Mouse (Mus musculus) bone marrow macrophage, adult 2 months (primary cell): ENCODE data around the gene Fnip2.

Source experiments
- CTCF ChIP-seq: IDR thresholded peaks from 2 replicates; pipeline ENCODE4 v1.5.1; 2012; ENCODE audit warnings: low read depth, mild to moderate bottlenecking, low read length, moderate library complexity
- POLR2A ChIP-seq: IDR thresholded peaks from 2 replicates; pipeline ENCODE4 v1.6.1; 2012; ENCODE audit warnings: mild to moderate bottlenecking, low read depth, low read length, borderline replicate concordance

DNA sequence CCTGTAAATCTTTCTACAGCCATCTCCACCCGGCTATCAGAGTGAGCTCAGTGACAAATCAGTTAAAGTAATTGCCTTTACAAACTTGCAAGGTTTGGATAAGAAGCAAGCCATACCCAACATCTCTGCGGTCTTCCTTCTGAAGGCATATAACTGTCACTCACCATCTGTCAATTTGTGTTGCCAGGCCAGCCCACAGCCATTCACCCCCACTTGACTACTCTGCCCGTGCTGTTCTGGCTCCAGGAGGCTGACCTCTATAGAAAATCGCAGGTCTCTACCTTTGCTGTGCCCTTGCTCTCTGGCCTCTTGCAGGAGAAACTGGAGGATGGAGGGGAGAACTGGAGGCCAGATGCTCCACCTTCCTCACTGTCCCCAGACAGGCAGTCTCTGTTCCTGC lies 88.7 kb downstream of the Fnip2 start:
- no peak for TF ChIP-seq POLR2A
- TF ChIP-seq CTCF = no peak
